Mouse (Mus musculus) testis, postnatal 10 days (tissue): ENCODE measurements at regions not wholly inside any gene's neighbourhood (a gene's known extent, or its start where the extent isn't known, plus 50 kb on each side); places are given as distances from the start of the nearest gene placed in this dataset.
"Not testable (repeated sequence)": the region's sequence is repeated elsewhere in the genome, so short reads cannot be mapped to it uniquely, and the experiment has no call there.

ENCODE experiments used
- DNase-seq: peaks from one replicate; pipeline ENCODE4 v3.0.0; 2021; ENCODE audit warnings: low spot score

DNA sequence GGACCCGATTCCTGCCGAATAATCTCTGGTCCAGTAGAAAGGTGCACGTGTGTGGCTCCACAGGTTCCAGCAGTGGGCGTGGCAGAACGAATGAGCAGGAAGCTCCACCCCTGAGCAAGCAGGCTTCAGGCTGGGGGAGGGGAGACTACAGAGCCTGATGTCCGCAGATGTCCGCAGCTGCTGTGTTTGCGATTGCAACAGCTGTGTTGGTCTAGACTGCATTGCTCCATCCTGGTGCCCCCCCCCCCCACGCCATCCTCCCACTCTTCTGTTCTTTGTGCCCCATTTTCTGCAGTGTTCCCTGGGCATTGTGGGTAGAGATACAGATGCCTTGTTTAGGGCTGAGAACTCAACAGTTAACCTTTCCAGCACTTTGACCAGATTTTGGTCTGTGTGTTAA, 150.3 kb upstream of the Trpc7 start:
- DNase-seq = peak; percentile 41

DNA sequence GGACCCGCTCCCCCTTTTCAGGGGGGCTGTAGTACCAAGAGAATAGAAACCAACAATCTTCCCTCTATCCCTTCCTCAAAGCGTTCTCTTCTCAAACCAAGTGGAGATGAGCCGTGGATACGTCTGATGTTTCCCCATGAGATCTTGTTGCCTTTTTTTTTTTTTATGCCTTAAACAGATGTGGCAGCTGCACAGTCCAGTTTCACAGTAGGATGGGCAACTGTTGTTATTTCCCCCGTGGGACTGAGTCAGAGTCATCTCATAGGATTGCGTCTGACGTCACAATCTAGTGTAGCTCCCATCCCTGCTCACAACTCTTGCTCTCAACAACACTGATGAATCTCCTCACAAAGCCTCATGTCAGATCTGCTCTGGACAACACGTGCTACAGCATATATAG, 148.7 kb upstream of the Trpc7 start:
- DNase-seq = peak; percentile 16

DNA sequence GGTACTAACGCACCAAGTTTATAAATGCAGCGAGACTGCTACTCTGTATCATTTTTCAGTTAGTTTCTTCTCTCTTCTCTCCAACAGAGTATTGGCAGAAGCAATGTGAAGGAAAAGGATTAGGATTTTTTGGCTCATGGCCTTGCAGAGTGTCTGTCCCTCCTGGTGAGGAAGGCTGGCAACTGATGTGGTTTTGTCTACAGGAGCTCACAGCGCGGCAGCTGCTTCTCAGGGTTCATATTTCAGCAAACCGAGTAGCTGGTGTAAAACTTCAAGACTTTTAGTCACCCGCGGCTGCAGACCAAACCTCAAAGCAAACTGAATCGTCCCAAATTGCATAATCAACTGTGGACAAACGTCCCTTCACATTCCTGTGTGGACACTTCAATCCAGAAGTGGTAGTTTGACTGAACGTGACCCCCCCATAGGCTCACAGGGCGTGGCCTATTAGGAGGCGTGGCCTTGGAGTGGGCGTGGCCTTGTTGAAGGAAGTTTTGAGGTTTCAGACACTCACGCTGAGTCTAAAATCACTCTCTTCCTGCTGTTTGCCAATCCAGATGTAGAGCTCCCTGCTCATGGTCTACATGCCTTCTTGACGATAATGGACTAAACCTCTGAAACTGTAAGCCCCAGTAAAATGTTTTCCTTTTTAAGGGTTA, 147.7 kb upstream of the Trpc7 start:
- peak; percentile 54 for DNase-seq

DNA sequence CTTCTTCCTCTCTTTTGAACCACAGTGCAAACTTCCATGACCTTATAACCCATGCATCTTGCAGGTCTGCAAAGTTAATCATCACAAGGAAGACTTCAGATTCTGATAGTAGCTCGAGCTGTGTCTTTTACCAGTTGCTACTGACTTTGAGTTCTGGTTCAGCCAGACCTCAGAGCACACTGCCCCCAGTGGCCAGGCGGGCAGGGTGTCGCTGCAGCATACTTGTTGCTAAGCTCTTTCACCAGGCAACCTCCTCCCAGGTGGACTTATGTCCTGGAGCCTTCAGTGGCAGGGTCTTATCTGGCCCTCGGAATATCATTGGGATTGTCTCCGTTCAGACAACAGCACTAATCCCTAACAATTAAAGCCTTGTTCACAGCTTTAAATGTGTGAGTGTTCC, 146.7 kb upstream of the Trpc7 start:
- DNase-seq = no peak

DNA sequence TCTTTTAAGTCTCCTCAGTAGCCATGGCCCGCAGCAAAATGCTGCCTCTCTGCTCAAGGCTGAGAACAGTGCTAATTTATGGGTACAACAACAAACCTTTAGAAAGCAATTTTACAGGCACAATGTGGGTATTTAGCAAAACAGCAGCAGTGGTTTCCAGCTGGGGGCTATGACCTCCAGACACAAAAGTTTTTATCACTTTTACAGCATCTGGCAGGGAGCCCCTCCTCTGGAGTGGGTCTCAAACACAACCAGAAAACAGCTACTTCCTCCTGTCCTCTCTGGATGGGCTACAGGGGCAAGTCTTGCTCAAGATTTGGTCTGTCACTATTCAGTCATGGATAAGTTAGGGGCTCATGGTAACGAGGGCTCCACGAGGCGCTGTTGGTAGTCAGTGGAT, 137.1 kb upstream of the Trpc7 start:
- DNase-seq = peak; percentile 13

DNA sequence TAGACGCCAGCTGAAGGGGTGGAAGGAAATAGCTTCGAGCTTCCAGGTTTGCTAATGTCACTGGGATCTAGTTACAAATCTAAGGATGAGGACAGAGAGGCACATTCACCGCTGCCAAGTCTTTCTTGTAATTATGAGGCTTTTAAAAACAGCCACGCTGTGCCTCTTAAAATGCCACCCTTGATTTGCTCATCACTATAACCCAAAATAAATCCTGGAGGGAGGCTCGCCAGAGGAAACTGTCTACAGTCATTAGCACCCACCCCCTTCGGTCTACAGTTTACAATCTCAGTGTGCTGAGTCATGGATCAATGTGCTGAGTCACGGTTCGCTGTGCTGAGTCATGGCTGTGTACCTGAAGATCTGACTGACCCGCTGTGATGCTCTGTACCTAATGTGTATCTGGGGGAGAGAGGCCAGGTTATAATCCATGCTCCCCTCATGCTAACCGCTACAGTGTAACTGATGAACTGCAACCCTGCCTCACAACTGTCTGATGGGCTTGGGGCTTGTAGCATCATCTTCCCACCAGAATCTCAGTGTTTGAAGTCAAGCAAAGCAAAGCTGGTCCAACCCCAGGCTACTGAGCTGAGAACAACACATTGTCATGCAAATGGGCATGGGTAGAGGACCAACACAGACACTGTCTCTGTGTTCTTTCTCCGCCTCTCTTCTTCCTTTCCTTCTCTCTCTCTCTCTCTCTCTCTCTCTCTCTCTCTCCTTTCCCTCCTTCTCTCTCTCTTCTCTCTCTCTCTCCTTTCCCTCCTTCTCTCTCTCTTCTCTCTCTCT, 122.0 kb upstream of the Trpc7 start:
- DNase-seq = peak; percentile 32

DNA sequence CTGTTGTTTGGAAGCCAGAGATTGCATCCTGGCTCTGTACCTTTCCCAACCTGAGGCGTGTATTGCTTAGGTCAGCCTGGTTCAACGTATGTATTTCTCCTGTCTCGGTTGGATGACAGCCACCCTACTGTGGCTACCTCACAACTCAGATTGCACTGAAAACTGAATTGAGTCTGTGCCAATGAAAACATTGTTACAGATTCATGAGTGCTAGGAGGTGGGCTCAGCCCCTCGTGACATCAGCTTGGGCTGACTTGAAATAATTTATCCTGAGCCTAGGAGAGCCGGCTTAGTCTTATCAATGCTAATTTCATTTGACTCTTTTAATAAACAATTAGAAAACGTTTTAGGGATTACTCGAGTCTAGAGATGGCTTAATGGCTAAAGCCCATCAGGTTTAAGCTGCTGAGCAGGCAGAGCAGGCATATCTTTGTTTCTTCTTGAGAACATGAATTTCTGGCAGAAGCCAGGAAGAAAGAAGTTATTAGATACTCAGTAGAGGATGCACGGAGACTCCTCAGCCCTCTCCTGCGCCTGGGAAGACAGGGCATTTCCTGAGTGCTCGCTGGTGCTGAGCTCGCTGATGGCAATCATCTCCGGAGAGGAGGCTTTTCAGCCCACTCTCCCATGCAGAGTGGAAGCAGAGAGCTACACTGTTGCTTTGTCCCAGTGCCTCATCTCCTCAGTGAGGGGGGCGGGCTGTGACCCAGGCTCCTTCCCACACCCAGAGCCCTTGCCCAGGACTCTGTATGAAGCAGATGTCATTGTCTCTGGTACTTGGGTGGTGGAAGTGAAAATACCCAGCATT, 120.9 kb upstream of the Trpc7 start:
- DNase-seq = peak; percentile 44

DNA sequence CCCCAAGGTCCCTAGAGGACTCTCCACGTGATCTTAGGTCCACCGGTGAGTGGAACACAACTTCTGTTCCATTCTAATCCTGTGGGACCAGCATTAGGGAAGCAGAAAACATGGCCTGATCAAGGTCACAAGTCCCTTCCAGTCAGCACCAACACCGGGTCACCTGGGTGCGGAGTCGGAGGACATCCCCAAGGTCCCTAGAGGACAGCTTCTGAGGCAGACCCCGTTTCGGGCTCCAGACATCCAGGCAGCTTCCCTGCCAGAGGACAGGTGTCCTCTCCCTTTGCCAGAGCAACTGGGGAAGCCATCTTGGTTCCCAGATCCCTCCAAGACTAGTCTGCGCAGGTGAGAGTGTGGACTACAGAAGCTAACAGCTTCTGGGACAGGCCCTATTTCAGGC, 111.4 kb upstream of the Trpc7 start:
- not testable (repeated sequence) for DNase-seq

DNA sequence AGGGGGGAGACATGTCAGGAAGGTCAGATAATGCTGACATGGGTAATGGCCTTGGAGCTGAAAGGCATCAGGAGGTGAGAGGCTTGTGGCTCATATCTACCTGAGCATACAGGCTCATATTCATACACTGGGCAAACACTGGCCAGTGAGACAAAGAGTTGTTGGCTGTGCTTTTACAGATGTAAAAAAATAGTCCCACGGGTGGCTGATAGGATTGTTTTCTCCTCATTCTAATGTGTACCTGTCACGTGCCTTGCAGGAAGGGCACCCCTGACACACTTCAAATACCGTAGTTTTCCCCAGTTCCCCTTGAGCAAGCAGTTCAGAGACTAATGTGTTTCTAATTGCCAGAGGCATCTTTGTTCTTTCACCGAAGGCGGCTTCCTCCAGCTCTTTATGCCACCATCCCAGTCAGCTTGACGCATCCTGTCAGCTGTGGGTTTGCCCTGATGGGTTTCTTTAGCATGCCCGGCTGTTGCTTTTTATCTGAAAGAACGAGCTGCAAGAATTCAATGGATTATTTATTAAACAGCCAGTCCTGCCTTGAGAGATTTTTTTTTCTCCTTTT, 107.9 kb upstream of the Trpc7 start:
- no peak for DNase-seq

DNA sequence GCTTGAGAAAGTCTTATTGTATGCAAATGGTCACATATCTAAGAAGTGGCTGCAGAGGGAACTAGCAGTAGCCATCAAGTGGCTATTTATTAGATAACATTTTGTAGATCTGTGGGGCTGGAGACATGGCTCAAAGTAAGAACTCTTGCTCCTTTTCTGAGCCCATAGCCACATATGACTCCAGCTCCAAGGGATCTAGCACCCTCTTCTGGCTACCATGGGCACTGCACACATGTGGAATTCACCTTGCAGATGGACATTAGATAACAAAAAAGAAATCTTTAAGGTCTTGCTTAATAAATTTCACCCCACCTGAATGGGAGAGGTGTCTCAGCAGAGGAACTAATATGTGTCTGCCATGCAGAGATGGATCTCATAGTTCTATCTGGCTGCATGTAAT, 96.2 kb upstream of the Trpc7 start:
- no peak for DNase-seq

DNA sequence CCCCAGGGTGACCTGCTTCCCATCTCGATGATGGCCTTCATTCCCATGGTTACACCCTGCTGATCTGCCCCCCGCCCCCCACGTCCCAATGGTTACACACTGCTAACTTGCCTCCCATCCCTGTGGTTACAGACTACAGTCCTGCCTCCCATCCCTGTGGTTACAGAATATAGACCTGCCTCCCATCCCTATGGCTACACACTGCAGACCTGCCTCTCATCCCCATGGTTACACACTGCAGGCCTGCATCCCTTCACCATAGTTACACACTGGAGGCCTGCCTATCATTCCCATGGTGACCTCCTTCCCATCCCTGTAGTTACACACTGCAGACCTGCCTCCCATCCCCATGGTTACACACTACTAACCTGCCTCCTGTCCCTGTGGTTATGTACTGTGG, 78.3 kb upstream of the Trpc7 start:
- peak; percentile 36 for DNase-seq

DNA sequence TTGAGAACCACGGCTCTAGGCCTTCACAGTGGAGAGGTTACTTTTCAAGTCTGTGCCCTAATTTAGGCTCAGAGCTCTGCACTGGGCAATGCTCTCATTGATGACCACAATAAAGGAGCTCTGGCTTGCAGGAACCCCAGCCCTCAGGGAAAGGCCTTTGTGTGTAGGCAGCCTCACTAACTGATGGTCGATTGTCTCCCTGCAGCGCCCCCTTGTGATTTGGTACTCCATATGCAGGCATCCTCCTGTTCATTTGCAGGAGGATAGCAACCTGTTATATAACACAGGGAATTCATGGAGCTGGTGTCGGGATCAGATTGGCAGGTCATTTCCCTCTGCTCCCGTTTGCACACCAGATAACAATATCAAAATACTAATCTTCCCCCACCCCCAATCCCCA, 59.6 kb upstream of the Trpc7 start:
- peak; percentile 43 for DNase-seq

DNA sequence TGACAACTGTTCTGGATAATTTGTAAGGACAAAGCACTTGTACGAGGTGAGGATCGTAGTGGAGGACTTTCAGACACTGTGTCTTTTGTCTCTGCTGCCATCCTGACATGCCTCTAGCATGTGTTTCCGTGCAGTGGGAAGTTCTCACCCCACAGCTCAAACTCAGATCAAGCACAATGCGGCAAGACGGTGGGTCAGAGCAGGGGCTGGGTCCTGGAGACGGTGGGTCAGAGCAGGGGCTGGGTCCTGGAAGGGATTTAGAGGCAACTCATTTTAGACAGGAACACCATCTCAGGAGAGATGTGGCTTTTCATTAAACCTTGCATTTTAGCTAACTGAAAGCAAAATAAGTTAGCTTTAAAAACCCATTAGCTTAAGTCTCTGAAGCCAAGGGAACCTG, 52.3 kb upstream of the Trpc7 start:
- peak; percentile 31 for DNase-seq

DNA sequence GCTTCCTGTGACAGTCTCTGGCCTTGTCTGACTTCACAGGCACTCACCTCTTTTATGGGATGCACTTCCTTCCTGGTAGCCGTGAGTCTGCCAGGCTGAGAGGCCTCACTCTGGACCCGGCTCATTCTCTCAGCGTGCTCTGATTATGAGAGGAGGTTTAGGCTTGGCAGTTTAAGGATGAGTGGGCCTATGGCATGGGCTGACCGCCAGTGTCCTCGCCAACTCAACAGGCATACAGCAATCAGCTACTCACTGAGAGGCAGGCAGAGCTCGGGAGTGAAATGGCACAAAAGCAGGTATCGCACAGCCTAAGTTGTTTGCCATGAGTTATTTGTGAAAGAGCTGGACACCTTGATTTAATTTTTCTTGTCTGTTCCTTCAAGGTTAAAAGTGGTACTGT, 51.5 kb upstream of the Trpc7 start:
- DNase-seq = peak; percentile 35
